Mouse (Mus musculus) lung, embryonic 14.5 days (tissue): ENCODE measurements at regions not wholly inside any gene's neighbourhood (a gene's known extent, or its start where the extent isn't known, plus 50 kb on each side); places are given as distances from the start of the nearest gene placed in this dataset.
A peak's percentile ranks its signal among the peaks of the same experiment; 100 is the strongest.

Experiments used
- ATAC-seq: fragments of 200-750 bp; cut with Nextera tagmentation; 2 replicates; pipeline ENCODE4 v1.8.0; 2017; ENCODE audit warnings: mild to moderate bottlenecking, moderate TSS enrichment, moderate library complexity; ENCODE audit not compliant: insufficient read depth
- DNase-seq: peaks from one replicate; pipeline ENCODE4 v3.0.0-alpha.2; 2015
- H3K27ac ChIP-seq: fragments of 300-500 bp; sonication (generic); 2 replicates; pipeline ENCODE4 v1.5.1; 2014; ENCODE audit warnings: low read depth, mild to moderate bottlenecking, moderate library complexity
- H3K27me3 ChIP-seq: fragments of 300-500 bp; sonication (generic); 2 replicates; pipeline ENCODE4 v1.6.1; 2014; ENCODE audit warnings: low read length, control low read depth; ENCODE audit not compliant: insufficient read depth
- H3K36me3 ChIP-seq: fragments of 300-500 bp; sonication (generic); 2 replicates; pipeline ENCODE4 v1.6.1; 2014; ENCODE audit warnings: control low read depth; ENCODE audit not compliant: insufficient read depth
- H3K4me1 ChIP-seq: fragments of 300-500 bp; sonication (generic); 2 replicates; pipeline ENCODE4 v1.6.1; 2014; ENCODE audit warnings: antibody characterized with exemption, control low read depth; ENCODE audit not compliant: insufficient read depth
- H3K4me2 ChIP-seq: fragments of 300-500 bp; sonication (generic); 2 replicates; pipeline ENCODE4 v1.6.1; 2014; ENCODE audit warnings: mild to moderate bottlenecking
- H3K4me3 ChIP-seq: fragments of 300-500 bp; sonication (generic); 2 replicates; pipeline ENCODE4 v1.5.1; 2014; ENCODE audit warnings: low read depth, low read length
- H3K9ac ChIP-seq: fragments of 300-500 bp; sonication (generic); 2 replicates; pipeline ENCODE4 v1.6.1; 2014
- H3K9me3 ChIP-seq: fragments of 300-500 bp; sonication (generic); 2 replicates; pipeline ENCODE4 v1.6.1; 2016; ENCODE audit warnings: low read depth, low read length, control low read depth
- CTCF ChIP-seq: IDR thresholded peaks from 2 replicates; pipeline ENCODE4 v1.5.1; 2016; ENCODE audit warnings: antibody characterized with exemption, low read depth
- WGBS: fragments of 180-500 bp; shearing (Covaris S2); extraction: QIAGEN DNeasy Blood & Tissue Kit; methylation state at CpG from one replicate; pipeline ENCODE4 v1.1.7; 2014; 5-methylcytosine and 5-hydroxymethylcytosine counted together

DNA sequence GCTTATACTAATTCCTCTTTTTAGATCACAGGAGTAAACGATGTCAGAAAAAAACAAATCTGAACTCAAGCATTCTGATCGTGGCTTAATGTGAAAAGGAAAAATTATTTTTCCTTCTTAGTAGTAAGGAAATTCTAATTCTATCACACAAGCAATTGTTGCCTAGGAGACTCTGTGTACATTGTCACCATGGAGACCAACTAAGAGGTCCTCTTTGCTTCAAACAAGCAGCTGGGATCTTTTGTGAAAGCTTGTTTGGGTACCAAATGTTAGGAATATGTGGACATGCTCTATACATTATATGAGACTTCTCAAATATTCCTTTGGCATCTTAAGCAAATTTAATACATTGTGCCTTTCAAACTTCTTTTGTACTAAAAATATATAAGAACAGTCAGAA, 345.9 kb upstream of the Atp10a start:
- no peak for DNase-seq
- no peak for TF ChIP-seq CTCF
- Histone ChIP-seq H3K36me3 (no peaks in the 10 kb centered on the region), H3K9ac (no peak overlapping the region), H3K4me3 (no peak overlapping the region), H3K9me3 (no peaks in the 10 kb centered on the region), H3K4me2 (no peak overlapping the region), H3K27ac (no peak overlapping the region), H3K4me1 (no peaks in the 10 kb centered on the region), H3K27me3 (no peaks in the 10 kb centered on the region)
- 69% methylated on average over 2 of the region's 2 CpGs for WGBS
- no peak for ATAC-seq

DNA sequence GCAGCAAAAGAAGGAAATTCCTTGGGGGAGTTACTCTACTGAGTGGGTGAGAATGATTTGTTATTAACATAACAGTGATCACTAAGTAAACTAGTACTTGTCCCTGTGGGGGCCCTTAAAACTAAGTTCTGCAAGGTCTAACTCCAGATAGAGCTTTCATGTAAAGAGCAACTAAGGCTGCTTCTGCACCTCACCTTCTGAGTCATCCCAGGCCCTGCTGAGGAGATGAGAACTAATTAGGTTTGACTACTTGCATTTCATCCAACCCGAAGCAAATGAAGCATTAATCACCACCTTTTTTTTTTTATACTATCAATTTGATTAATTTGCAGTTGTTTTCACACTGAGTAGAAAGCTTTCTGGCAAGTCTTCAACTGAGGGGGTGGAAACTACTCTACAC, 333.6 kb upstream of the Atp10a start:
- Histone ChIP-seq H3K9me3 (no peaks in the 10 kb centered on the region), H3K27me3 (no peaks in the 10 kb centered on the region), H3K4me1 (no peaks in the 10 kb centered on the region), H3K4me2 (no peak overlapping the region), H3K36me3 (no peaks in the 10 kb centered on the region), H3K27ac (no peak overlapping the region), H3K4me3 (no peak overlapping the region), H3K9ac (no peak overlapping the region)
- no peak for DNase-seq
- TF ChIP-seq CTCF: no peak
- ATAC-seq: no peak
- WGBS: 25% methylated on average over 1 of the region's 1 CpGs

DNA sequence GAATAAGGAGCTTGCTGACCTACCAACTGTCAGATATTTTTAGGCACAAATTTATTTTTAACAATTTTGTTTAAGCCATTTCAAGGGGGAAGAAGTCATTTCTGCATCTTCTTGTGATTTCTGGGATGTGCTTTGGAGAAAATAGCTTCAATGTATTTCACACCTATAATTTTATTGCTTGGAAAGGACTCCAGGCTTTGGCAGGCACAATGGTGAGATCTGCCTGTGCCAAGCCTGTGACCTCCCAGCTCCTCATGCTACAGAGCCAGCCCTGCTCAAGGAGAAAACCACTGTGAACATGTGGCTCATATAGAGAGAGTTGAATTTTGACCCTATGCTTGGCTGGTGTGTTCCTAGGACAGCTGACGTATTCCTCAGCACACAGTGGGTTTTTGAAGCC, 288.6 kb upstream of the Atp10a start:
- Histone ChIP-seq H3K36me3 (no peaks in the 10 kb centered on the region), H3K4me3 (no peak overlapping the region), H3K27ac (no peak overlapping the region), H3K4me1 (no peaks in the 10 kb centered on the region), H3K9ac (no peak overlapping the region), H3K4me2 (no peak overlapping the region), H3K9me3 (no peaks in the 10 kb centered on the region), H3K27me3 (no peaks in the 10 kb centered on the region)
- 64% methylated on average over 1 of the region's 1 CpGs for WGBS
- ATAC-seq (no peak), DNase-seq (no peak)
- TF ChIP-seq CTCF: no peak

DNA sequence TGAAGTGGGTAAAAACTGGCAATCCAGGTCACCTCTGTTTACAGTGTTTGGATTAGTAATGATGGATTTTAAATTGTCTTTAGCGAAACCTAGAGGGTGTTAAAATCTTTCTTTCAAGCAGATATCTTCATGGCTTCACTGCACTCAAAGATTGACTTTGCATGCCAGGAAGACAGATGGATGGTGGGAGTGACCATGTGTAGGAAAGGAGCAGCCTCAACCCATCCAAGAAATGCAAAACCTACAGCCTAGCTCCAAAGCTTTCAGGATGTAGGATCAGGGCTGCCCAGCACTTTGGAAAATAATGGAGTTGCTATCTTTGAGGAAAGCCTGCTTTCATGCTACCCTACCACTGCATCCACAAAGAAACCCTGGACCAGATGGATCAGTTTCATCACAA, 272.6 kb upstream of the Atp10a start:
- no peak overlapping the region for H3K4me3 ChIP-seq
- no peak for TF ChIP-seq CTCF
- no peak overlapping the region for H3K9ac ChIP-seq
- H3K36me3 ChIP-seq: no peaks in the 10 kb centered on the region
- no peak overlapping the region for H3K4me2 ChIP-seq
- no peaks in the 10 kb centered on the region for H3K4me1 ChIP-seq
- no peak overlapping the region for H3K27ac ChIP-seq
- WGBS: 17% methylated on average over 1 of the region's 1 CpGs
- H3K27me3 ChIP-seq: no peaks in the 10 kb centered on the region
- no peak for ATAC-seq
- no peaks in the 10 kb centered on the region for H3K9me3 ChIP-seq
- no peak for DNase-seq

DNA sequence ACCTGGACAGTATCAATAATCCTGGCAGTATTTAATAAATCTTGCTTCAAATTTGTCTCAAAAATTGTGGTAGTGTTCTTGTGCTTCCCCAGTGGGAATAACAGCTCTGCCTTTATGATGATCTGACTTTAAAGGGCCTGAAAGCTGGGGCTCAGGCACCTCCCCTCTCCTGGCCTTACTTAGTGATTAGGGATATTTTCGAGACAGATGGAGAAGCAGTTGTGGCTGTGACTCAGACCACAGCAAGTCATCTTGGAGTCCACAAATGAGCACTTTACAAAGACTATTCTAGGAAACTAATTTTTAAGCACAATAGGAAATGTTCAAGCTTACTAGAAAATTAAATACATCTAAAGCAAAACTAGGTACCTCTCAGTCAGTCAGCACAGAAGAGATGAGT, 267.6 kb upstream of the Atp10a start:
- no peak for TF ChIP-seq CTCF
- H3K36me3 ChIP-seq: no peaks in the 10 kb centered on the region
- no peaks in the 10 kb centered on the region for H3K4me1 ChIP-seq
- H3K4me2 ChIP-seq: no peak overlapping the region
- H3K9ac ChIP-seq: no peak overlapping the region
- no peak overlapping the region for H3K4me3 ChIP-seq
- no peaks in the 10 kb centered on the region for H3K9me3 ChIP-seq
- no peaks in the 10 kb centered on the region for H3K27me3 ChIP-seq
- WGBS: 64% methylated on average over 1 of the region's 1 CpGs
- DNase-seq (no peak), ATAC-seq (no peak)
- no peak overlapping the region for H3K27ac ChIP-seq

DNA sequence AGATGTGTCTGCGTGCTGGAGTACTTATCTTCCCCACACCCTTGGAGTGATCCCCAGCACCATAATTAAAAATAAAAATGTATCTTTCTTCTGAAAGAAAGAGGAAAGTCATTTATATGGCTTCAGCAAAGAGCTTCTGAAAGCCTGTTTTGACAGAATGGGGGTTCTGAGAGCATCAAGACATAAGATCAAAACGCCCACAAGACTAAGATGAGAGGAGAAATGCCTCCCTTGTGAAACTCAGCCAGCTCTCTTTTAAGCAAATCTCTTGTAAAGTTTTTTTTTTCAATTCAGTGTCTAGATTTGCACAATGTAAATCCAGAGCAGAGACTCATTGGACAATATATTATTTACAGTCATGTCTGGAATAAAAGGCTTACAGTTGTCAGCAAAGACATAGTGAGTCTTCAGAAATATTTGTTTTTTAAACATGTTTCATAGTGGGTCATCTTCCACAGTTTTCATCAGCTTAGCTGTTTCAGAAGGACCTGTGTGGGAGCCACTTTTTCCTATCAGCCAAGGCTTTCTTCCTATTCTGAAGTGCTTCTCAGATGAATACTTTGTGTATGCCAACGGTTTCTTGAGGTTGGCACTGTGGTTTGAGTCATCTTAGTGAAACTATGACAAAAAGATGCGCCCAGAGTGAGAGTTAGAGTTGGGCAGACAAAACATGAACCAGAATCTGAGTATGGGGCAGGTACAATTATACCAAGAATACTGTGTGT, 263.4 kb upstream of the Atp10a start:
- DNase-seq (no peak), ATAC-seq (no peak)
- WGBS: 73% methylated on average over 4 of the region's 4 CpGs
- no peak for TF ChIP-seq CTCF
- H3K4me3 ChIP-seq: no peak overlapping the region
- no peak overlapping the region for H3K9ac ChIP-seq
- no peak overlapping the region for H3K4me2 ChIP-seq
- no peaks in the 10 kb centered on the region for H3K9me3 ChIP-seq
- H3K36me3 ChIP-seq: no peaks in the 10 kb centered on the region
- no peaks in the 10 kb centered on the region for H3K27me3 ChIP-seq
- no peak overlapping the region for H3K27ac ChIP-seq
- H3K4me1 ChIP-seq: no peaks in the 10 kb centered on the region

DNA sequence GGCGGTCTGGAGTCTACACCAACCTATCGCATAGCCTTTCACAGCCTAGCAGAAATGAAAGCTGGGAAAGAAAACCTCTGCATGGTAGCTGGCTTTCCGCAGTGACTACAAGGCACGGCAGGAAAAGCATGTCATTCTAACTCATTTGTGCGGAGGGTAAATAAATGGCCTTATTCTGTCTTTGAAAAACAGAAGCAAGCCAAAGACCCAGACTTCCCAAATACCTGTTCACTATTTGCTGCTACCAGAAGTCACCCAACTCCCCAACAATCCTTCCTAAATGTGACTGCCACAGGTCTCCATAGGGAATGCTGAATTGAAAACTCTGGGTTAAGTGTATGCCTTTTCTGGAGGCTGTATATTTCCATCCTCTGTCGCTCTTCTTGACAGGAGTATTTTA, 258.0 kb upstream of the Atp10a start:
- peak overlapping the region; percentile 64 for H3K9ac ChIP-seq
- no peak for TF ChIP-seq CTCF

More for the DNA sequence above, 258.0 kb upstream of the Atp10a start:
- H3K4me3 ChIP-seq: peak overlapping the region; percentile 50
- 21% methylated on average over 6 of the region's 6 CpGs for WGBS
- ATAC-seq (no peak), DNase-seq (peak; percentile 50)
- peak overlapping the region; percentile 65 for H3K4me2 ChIP-seq
- H3K4me1 ChIP-seq: no peaks in the 10 kb centered on the region
- H3K36me3 ChIP-seq: no peaks in the 10 kb centered on the region
- no peaks in the 10 kb centered on the region for H3K27me3 ChIP-seq
- H3K27ac ChIP-seq: peak overlapping the region; percentile 93; the same call in 1 of the 2 replicates
- no peaks in the 10 kb centered on the region for H3K9me3 ChIP-seq
